Mouse (Mus musculus): ENCODE measurements at regions not wholly inside any gene's neighbourhood (a gene's known extent, or its start where the extent isn't known, plus 50 kb on each side); places are given as distances from the start of the nearest gene placed in this dataset.

DNA sequence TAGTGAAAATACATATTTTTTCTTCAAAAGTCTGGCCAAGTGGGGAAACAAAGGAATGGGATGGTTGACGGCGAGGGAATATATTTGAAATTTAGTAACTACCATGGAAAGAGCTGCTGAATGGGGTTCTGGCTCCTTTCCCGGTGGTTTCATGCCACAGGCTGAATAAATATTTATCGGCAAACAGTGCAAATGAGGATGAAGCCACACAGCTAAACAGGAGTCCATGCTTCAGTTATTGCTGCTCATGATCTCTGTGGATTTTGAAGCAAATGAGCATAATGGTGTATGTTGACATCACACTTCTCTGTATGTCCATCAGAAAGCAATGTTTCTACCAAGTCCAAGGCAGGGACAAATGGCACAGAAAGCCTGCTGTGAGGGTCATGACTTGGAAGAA is 3580.6 kb upstream of the Gm7489 start:
- TF ChIP-seq E2F4 (IDR thresholded peaks at IDR 0.05; ENCODE audit: insufficient read depth) (no peak), POLR2A (IDR thresholded peaks at IDR 0.05; ENCODE audit: insufficient read length, low read depth) (no peak), CEBPB (IDR thresholded peaks at IDR 0.05; ENCODE audit: insufficient read depth, poor library complexity, severe bottlenecking) (no peak), SRF (IDR thresholded peaks at IDR 0.05; ENCODE audit: control insufficient read depth, insufficient read length, low read depth) (no peak), USF1 (IDR thresholded peaks at IDR 0.05; ENCODE audit: low read depth) (no peak), MAX (IDR thresholded peaks at IDR 0.05; ENCODE audit: low read depth) (no peak), TCF12 (IDR thresholded peaks at IDR 0.05; ENCODE audit: insufficient read depth, poor library complexity, severe bottlenecking) (no peak), POLR2AphosphoS2 (IDR thresholded peaks at IDR 0.05; ENCODE audit: insufficient read length, low read depth) (no peak)

All from myocyte (in vitro differentiated cells).